Mouse (Mus musculus) CH12.LX (cell line): ENCODE measurements around the gene Vmn1r198. TPM values are rescaled to one million over a fixed set of nuclear protein-coding genes. Genes with fewer than 3 reads are reported as not detected.

ENCODE experiments used
- polyA plus RNA-seq: library from polyadenylated mRNA; unstranded; fragments of >175 nt; gene quantifications from 2 replicates; pipeline ENCODE4 v1.2.1, GENCODE M21; 2012; ENCODE audit warnings: low read depth; ENCODE audit not compliant: insufficient read length
- total RNA-seq, 2 experiments: library from RNA; depleted of rRNA; stranded (reverse); fragments of 300-350 nt in 1 of 2; fragments of >200 nt in 1 of 2; gene quantifications; 2 replicates each; pipeline ENCODE4 v1.2.3; 2012 to 2014

Vmn1r198 gene
- total and polyA plus RNA-seq, 3 experiments, result not detected

Other genes with a start within 250 kb of the Vmn1r198 start
- gene Vmn1r189, start 244.5 kb upstream of the Vmn1r198 start, total RNA-seq (2012; rRNA removed), result not detected in 2 replicates
- gene Vmn1r189, start 244.5 kb upstream of the Vmn1r198 start, total RNA-seq (2014; rRNA removed), result not detected in 2 replicates
- gene Vmn1r189, start 244.5 kb upstream of the Vmn1r198 start, polyA plus RNA-seq, result not detected in 2 replicates
- gene Vmn1r191, start 166.4 kb upstream of the Vmn1r198 start, total RNA-seq (2012; rRNA removed), result not detected in 2 replicates
- gene Vmn1r191, start 166.4 kb upstream of the Vmn1r198 start, total RNA-seq (2014; rRNA removed), result not detected in 2 replicates
- not detected in 2 replicates for gene Vmn1r191, start 166.4 kb upstream of the Vmn1r198 start, polyA plus RNA-seq
- not detected in 2 replicates for gene Vmn1r192, start 159.2 kb upstream of the Vmn1r198 start, total RNA-seq (2012; rRNA removed)
- gene Vmn1r192, start 159.2 kb upstream of the Vmn1r198 start, total RNA-seq (2014; rRNA removed), result not detected in 2 replicates
- gene Vmn1r192, start 159.2 kb upstream of the Vmn1r198 start, polyA plus RNA-seq, result not detected in 2 replicates
- gene Vmn1r193, start 127.2 kb upstream of the Vmn1r198 start, total RNA-seq (2012; rRNA removed), result not detected in 2 replicates
- gene Vmn1r193, start 127.2 kb upstream of the Vmn1r198 start, total RNA-seq (2014; rRNA removed), result not detected in 2 replicates
- not detected in 2 replicates for gene Vmn1r193, start 127.2 kb upstream of the Vmn1r198 start, polyA plus RNA-seq
- not detected in 2 replicates for gene Vmn1r194, start 106.1 kb upstream of the Vmn1r198 start, total RNA-seq (2012; rRNA removed)
- not detected in 2 replicates for gene Vmn1r194, start 106.1 kb upstream of the Vmn1r198 start, total RNA-seq (2014; rRNA removed)
- not detected in 2 replicates for gene Vmn1r194, start 106.1 kb upstream of the Vmn1r198 start, polyA plus RNA-seq
- gene Vmn1r195, start 79.8 kb upstream of the Vmn1r198 start, total RNA-seq (2012; rRNA removed), result not detected in 2 replicates
- not detected in 2 replicates for gene Vmn1r195, start 79.8 kb upstream of the Vmn1r198 start, total RNA-seq (2014; rRNA removed)
- gene Vmn1r195, start 79.8 kb upstream of the Vmn1r198 start, polyA plus RNA-seq, result not detected in 2 replicates
- gene Vmn1r196, start 60.4 kb upstream of the Vmn1r198 start, total RNA-seq (2012; rRNA removed), result not detected in 2 replicates
- not detected in 2 replicates for gene Vmn1r196, start 60.4 kb upstream of the Vmn1r198 start, total RNA-seq (2014; rRNA removed)
- not detected in 2 replicates for gene Vmn1r196, start 60.4 kb upstream of the Vmn1r198 start, polyA plus RNA-seq
- gene Vmn1r197, start 25.8 kb upstream of the Vmn1r198 start, total RNA-seq (2012; rRNA removed), result not detected in 2 replicates
- gene Vmn1r197, start 25.8 kb upstream of the Vmn1r198 start, total RNA-seq (2014; rRNA removed), result not detected in 2 replicates
- gene Vmn1r197, start 25.8 kb upstream of the Vmn1r198 start, polyA plus RNA-seq, result 0.04 TPM in 1 of 2 replicates, not detected in the other
- gene Vmn1r199, start 29.5 kb downstream of the Vmn1r198 start, total RNA-seq (2012; rRNA removed), result not detected in 2 replicates
- not detected in 2 replicates for gene Vmn1r199, start 29.5 kb downstream of the Vmn1r198 start, total RNA-seq (2014; rRNA removed)
- not detected in 2 replicates for gene Vmn1r199, start 29.5 kb downstream of the Vmn1r198 start, polyA plus RNA-seq
- gene Vmn1r200, start 40.0 kb downstream of the Vmn1r198 start, total RNA-seq (2012; rRNA removed), result not detected in 2 replicates
- gene Vmn1r200, start 40.0 kb downstream of the Vmn1r198 start, total RNA-seq (2014; rRNA removed), result not detected in 2 replicates
- gene Vmn1r200, start 40.0 kb downstream of the Vmn1r198 start, polyA plus RNA-seq, result not detected in 2 replicates
- gene Vmn1r201, start 121.6 kb downstream of the Vmn1r198 start, total RNA-seq (2012; rRNA removed), result 0.13 TPM in 1 of 2 replicates, not detected in the other
- 0.04 TPM in 1 of 2 replicates, not detected in the other for gene Vmn1r201, start 121.6 kb downstream of the Vmn1r198 start, total RNA-seq (2014; rRNA removed)
- not detected in 2 replicates for gene Vmn1r201, start 121.6 kb downstream of the Vmn1r198 start, polyA plus RNA-seq
- gene Vmn1r202, start 155.0 kb downstream of the Vmn1r198 start, total RNA-seq (2012; rRNA removed), result not detected in 2 replicates
- gene Vmn1r202, start 155.0 kb downstream of the Vmn1r198 start, total RNA-seq (2014; rRNA removed), result not detected in 2 replicates
- gene Vmn1r202, start 155.0 kb downstream of the Vmn1r198 start, polyA plus RNA-seq, result not detected in 2 replicates
- 0.04 TPM in 2 replicates for gene Vmn1r203, start 167.8 kb downstream of the Vmn1r198 start, total RNA-seq (2012; rRNA removed)
- gene Vmn1r203, start 167.8 kb downstream of the Vmn1r198 start, total RNA-seq (2014; rRNA removed), result 0.08 and 0.14 TPM in 2 replicates
- gene Vmn1r203, start 167.8 kb downstream of the Vmn1r198 start, polyA plus RNA-seq, result 0.05 and 0.06 TPM in 2 replicates
- not detected in 2 replicates for gene Vmn1r204, start 202.8 kb downstream of the Vmn1r198 start, total RNA-seq (2012; rRNA removed)
- not detected in 2 replicates for gene Vmn1r204, start 202.8 kb downstream of the Vmn1r198 start, total RNA-seq (2014; rRNA removed)
- not detected in 2 replicates for gene Vmn1r204, start 202.8 kb downstream of the Vmn1r198 start, polyA plus RNA-seq
- gene Vmn1r205, start 242.6 kb downstream of the Vmn1r198 start, total RNA-seq (2012; rRNA removed), result not detected in 2 replicates
- not detected in 2 replicates for gene Vmn1r205, start 242.6 kb downstream of the Vmn1r198 start, total RNA-seq (2014; rRNA removed)
- not detected in 2 replicates for gene Vmn1r205, start 242.6 kb downstream of the Vmn1r198 start, polyA plus RNA-seq